Mouse (Mus musculus): Measurements from ENCODE around the gene Spocd1.

DNA sequence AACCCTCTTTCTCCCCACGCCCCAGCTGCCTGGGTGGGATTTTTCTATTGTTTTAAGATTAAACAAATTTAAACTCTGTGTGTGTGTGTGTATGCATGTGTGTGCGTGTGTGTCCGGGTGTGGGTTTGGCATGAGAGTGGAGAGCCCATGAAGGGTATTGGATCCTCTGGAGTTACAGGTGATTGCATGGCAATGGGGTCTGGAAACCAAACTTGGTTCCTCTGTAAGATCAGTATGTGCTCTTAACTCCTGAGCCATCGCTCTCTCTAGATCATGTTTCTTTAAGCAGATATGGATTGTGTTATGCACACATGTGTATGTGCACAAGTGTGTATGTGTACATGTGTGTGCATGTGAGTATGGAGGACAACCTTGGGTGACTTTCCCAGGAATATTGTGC lies 14.4 kb upstream of the Spocd1 start:
- TF ChIP-seq CTCF (IDR thresholded peaks at IDR 0.05; ENCODE audit: low read depth, low read length), result no peak
- no peak for TF ChIP-seq POLR2A (IDR thresholded peaks at IDR 0.05; ENCODE audit: insufficient read depth, low read length)

All from ES-Bruce4 (cell line).